Mouse (Mus musculus) hindbrain, postnatal 0 days (tissue): ENCODE results near the gene Mtf2. TPM values are rescaled to one million over a fixed set of nuclear protein-coding genes. Genes with fewer than 3 reads are reported as not detected.

ENCODE experiments used
- ATAC-seq: fragments of 200-750 bp; cut with Nextera tagmentation; 2 replicates; pipeline ENCODE4 v1.8.0; 2017; ENCODE audit warnings: mild to moderate bottlenecking, moderate TSS enrichment, moderate library complexity
- DNase-seq: peaks from one replicate; pipeline ENCODE4 v3.0.0-alpha.2; 2015; ENCODE audit warnings: low spot score
- H3K27ac ChIP-seq: fragments of 300-500 bp; sonication (generic); 2 replicates; pipeline ENCODE4 v1.5.1; 2014; ENCODE audit warnings: mild to moderate bottlenecking
- H3K27me3 ChIP-seq: fragments of 300-500 bp; sonication (generic); 2 replicates; pipeline ENCODE4 v1.6.1; 2014; ENCODE audit warnings: low read length, mixed read lengths; ENCODE audit not compliant: insufficient read depth
- H3K36me3 ChIP-seq: fragments of 300-500 bp; sonication (generic); 2 replicates; pipeline ENCODE4 v1.6.1; 2014; ENCODE audit warnings: low read length, mixed read lengths; ENCODE audit not compliant: insufficient read depth
- H3K4me1 ChIP-seq: fragments of 300-500 bp; sonication (generic); 2 replicates; pipeline ENCODE4 v1.6.1; 2014; ENCODE audit warnings: antibody characterized with exemption, low read length, mixed read lengths; ENCODE audit not compliant: insufficient read depth
- H3K4me2 ChIP-seq: fragments of 300-500 bp; sonication (generic); 2 replicates; pipeline ENCODE4 v1.6.1; 2014; ENCODE audit warnings: low read depth, mild to moderate bottlenecking, low read length, moderate library complexity, mixed read lengths
- H3K4me3 ChIP-seq: fragments of 300-500 bp; sonication (generic); 2 replicates; pipeline ENCODE4 v1.5.1; 2014; ENCODE audit warnings: low read length
- H3K9ac ChIP-seq: fragments of 300-500 bp; sonication (generic); replicated peaks from 2 replicates; pipeline ENCODE4 v1.6.1; 2014; ENCODE audit warnings: mild to moderate bottlenecking, low read length, moderate library complexity, mixed read lengths
- H3K9me3 ChIP-seq: fragments of 300-500 bp; sonication (generic); 2 replicates; pipeline ENCODE4 v1.6.1; 2016; ENCODE audit warnings: low read length, mixed read lengths
- CTCF ChIP-seq: IDR thresholded peaks from 2 replicates; pipeline ENCODE4 v1.5.1; 2016; ENCODE audit warnings: antibody characterized with exemption, control low read depth, low read depth
- WGBS: fragments of 180-500 bp; shearing (Covaris S2); extraction: QIAGEN DNeasy Blood & Tissue Kit; methylation state at CpG from one replicate; pipeline ENCODE4 v1.1.7; 2014; 5-methylcytosine and 5-hydroxymethylcytosine counted together
- polyA plus RNA-seq: library from polyadenylated mRNA; unstranded; fragments of >200 nt; fragmentation: Nextera tagmentation; extraction: Ambion mirVana; gene quantifications from 2 replicates; pipeline ENCODE4 v1.2.1, GENCODE M21; 2015
- total RNA-seq: library from RNA; depleted of rRNA; stranded (reverse); fragments of >200 nt; gene quantifications from 2 replicates; pipeline ENCODE4 v1.2.3, GENCODE M21; 2014; rRNA removed

The Mtf2 gene
- total and polyA plus RNA-seq, 2 experiments from 2014 or later, result 36.0 to 48.7 TPM

DNA sequence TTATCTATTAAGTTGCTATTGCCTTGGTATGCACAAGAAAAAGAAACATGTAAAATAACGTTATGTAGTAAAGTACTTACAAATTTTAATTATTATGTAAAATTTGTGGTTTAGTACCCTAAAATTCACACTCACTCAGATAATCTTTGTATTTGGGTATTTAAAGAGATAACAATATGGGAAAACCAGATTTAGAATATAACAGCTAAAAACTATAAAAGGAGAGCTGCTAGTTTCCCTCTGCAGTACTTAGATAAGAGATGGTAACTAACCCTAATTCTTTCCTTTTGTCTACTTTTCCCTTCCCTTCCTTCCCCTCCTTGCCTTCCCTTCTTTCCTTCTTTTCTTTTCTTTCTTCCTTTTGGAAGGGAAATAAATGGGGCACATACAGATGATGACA is 87.1 kb downstream of the Mtf2 start:
- H3K9me3 ChIP-seq, result no peaks in the 10 kb centered on the region
- H3K9ac ChIP-seq, result no peak overlapping the region
- no peak for DNase-seq
- H3K27ac ChIP-seq, result no peak overlapping the region
- TF ChIP-seq CTCF, result no peak
- no peak for ATAC-seq
- H3K4me2 ChIP-seq, result no peak overlapping the region
- no peaks in the 10 kb centered on the region for H3K27me3 ChIP-seq
- H3K36me3 ChIP-seq, result no peaks in the 10 kb centered on the region
- no peak overlapping the region for H3K4me3 ChIP-seq
- WGBS, result 90% methylated on average over 1 of the region's 1 CpGs
- no peaks in the 10 kb centered on the region for H3K4me1 ChIP-seq

Other genes with a start within 250 kb of the Mtf2 start
- not detected in 2 replicates for gene Ube2d2b, start 235.6 kb upstream of the Mtf2 start, total RNA-seq
- gene Ube2d2b, start 235.6 kb upstream of the Mtf2 start, polyA plus RNA-seq, result 0.14 and 0.18 TPM in 2 replicates
- gene Evi5, start 190.6 kb upstream of the Mtf2 start, total RNA-seq, result 56.0 and 57.7 TPM in 2 replicates
- gene Evi5, start 190.6 kb upstream of the Mtf2 start, polyA plus RNA-seq, result 60.1 and 66.3 TPM in 2 replicates
- gene Rpl5, start 165.2 kb upstream of the Mtf2 start, total RNA-seq, result 78.0 and 106 TPM in 2 replicates
- gene Rpl5, start 165.2 kb upstream of the Mtf2 start, polyA plus RNA-seq, result 51.7 and 57.8 TPM in 2 replicates
- 16.4 and 28.8 TPM in 2 replicates for gene Fam69a, start 78.6 kb upstream of the Mtf2 start, total RNA-seq
- 73.6 and 79.5 TPM in 2 replicates for gene Fam69a, start 78.6 kb upstream of the Mtf2 start, polyA plus RNA-seq
- gene Tmed5, start 66.9 kb downstream of the Mtf2 start, total RNA-seq, result 12.9 and 28.3 TPM in 2 replicates
- gene Tmed5, start 66.9 kb downstream of the Mtf2 start, polyA plus RNA-seq, result 24.6 and 26.7 TPM in 2 replicates
- 0.63 and 1.4 TPM in 2 replicates for gene Ccdc18, start 67.2 kb downstream of the Mtf2 start, total RNA-seq
- gene Ccdc18, start 67.2 kb downstream of the Mtf2 start, polyA plus RNA-seq, result 2.2 and 4.1 TPM in 2 replicates
- 31.8 and 39.4 TPM in 2 replicates for gene Dr1, start 203.2 kb downstream of the Mtf2 start, total RNA-seq
- gene Dr1, start 203.2 kb downstream of the Mtf2 start, polyA plus RNA-seq, result 39.7 and 39.9 TPM in 2 replicates
- 4.9 and 7.2 TPM in 2 replicates for gene Pigg, start 246.9 kb downstream of the Mtf2 start, total RNA-seq
- 2.2 and 2.5 TPM in 2 replicates for gene Pigg, start 246.9 kb downstream of the Mtf2 start, polyA plus RNA-seq